Mouse (Mus musculus): ENCODE results near the gene P2rx5.

DNA sequence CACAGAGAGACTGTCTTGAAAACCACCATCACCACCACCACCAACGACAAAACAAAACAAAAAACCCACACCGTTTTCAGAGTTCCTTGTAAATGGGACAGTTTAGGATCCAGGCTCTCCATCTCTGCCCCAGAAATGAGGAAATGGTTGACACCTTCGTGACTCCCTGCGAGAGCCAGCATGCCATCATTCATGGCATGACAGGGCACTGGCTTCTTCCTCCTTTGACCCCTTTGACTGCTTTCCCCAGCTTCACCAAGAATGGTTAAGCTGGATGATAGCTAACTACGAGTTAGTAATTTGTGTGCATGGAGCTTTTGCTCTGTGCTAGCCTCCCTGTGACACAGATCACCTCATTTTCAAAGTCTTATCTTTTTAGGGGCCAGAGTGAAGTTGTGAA, 2.1 kb downstream of the P2rx5 start:
- TF ChIP-seq CTCF (IDR thresholded peaks at IDR 0.05; ENCODE audit: control insufficient read depth, insufficient read depth, insufficient read length) (no peak), MAX (IDR thresholded peaks at IDR 0.05) (no peak)
